Mouse (Mus musculus) neural tube, embryonic 12.5 days (tissue): ENCODE measurements around the gene Lyst. TPM values are rescaled to one million over a fixed set of nuclear protein-coding genes. Genes with fewer than 3 reads are reported as not detected.

Experiments used
- ATAC-seq: fragments of 200-750 bp; cut with Nextera tagmentation; 2 replicates; pipeline ENCODE4 v1.8.0; 2017; ENCODE audit warnings: low read depth, mild to moderate bottlenecking, moderate TSS enrichment, moderate library complexity; ENCODE audit not compliant: low FRiP score
- H3K27ac ChIP-seq: fragments of 300-500 bp; sonication (generic); 2 replicates; pipeline ENCODE4 v1.5.1; 2016
- H3K27me3 ChIP-seq: fragments of 300-500 bp; sonication (generic); replicated peaks from 2 replicates; pipeline ENCODE4 v1.6.1; 2016; ENCODE audit warnings: mild to moderate bottlenecking
- H3K36me3 ChIP-seq: fragments of 300-500 bp; sonication (generic); 2 replicates; pipeline ENCODE4 v1.6.1; 2016; ENCODE audit warnings: mild to moderate bottlenecking
- H3K4me1 ChIP-seq: fragments of 300-500 bp; sonication (generic); 2 replicates; pipeline ENCODE4 v1.6.1; 2016
- H3K4me2 ChIP-seq: fragments of 300-500 bp; sonication (generic); replicated peaks from 2 replicates; pipeline ENCODE4 v1.6.1; 2016; ENCODE audit warnings: mild to moderate bottlenecking
- H3K4me3 ChIP-seq: fragments of 300-500 bp; sonication (generic); 2 replicates; pipeline ENCODE4 v1.5.1; 2016
- H3K9ac ChIP-seq: fragments of 300-500 bp; sonication (generic); 2 replicates; pipeline ENCODE4 v1.6.1; 2016; ENCODE audit warnings: mild to moderate bottlenecking
- H3K9me3 ChIP-seq: fragments of 300-500 bp; sonication (generic); 2 replicates; pipeline ENCODE4 v1.6.1; 2016; ENCODE audit warnings: mild to moderate bottlenecking
- WGBS: fragments of 180-500 bp; shearing (Covaris S2); methylation state at CpG from one replicate; pipeline ENCODE4 v1.1.7; 2016; 5-methylcytosine and 5-hydroxymethylcytosine counted together
- polyA plus RNA-seq: library from polyadenylated mRNA; unstranded; fragments of >200 nt; fragmentation: Nextera tagmentation; extraction: Ambion mirVana; gene quantifications from 2 replicates; pipeline ENCODE4 v1.2.1, GENCODE M21; 2016

The Lyst gene
- polyA plus RNA-seq, 1 experiment from 2014 or later = 3.5 TPM

GRCm38 (mm10) chr13:13576469-13577205 is 13.6 kb upstream of the Lyst start:
- whole genome bisulfite sequencing = 57% methylated on average over 8 of the region's 8 CpGs
- Histone ChIP-seq H3K9ac (no peak overlapping the region), H3K4me3 (no peak overlapping the region), H3K27me3 (no peaks in the 10 kb centered on the region), H3K4me2 (no peak overlapping the region), H3K9me3 (no peaks in the 10 kb centered on the region), H3K27ac (no peak overlapping the region), H3K4me1 (no peaks in the 10 kb centered on the region), H3K36me3 (no peaks in the 10 kb centered on the region)
- ATAC-seq = peak; percentile 31; the same call in 1 of the 2 replicates

GRCm38 (mm10) chr13:13581988-13582387 is 8.2 kb upstream of the Lyst start:
- Histone ChIP-seq H3K4me2 (no peak overlapping the region), H3K9me3 (no peaks in the 10 kb centered on the region), H3K9ac (no peak overlapping the region), H3K4me1 (no peaks in the 10 kb centered on the region), H3K27me3 (no peaks in the 10 kb centered on the region), H3K4me3 (no peak overlapping the region), H3K27ac (no peak overlapping the region), H3K36me3 (no peaks in the 10 kb centered on the region)
- 78% methylated on average over 4 of the region's 4 CpGs for WGBS
- no peak for ATAC-seq

GRCm38 (mm10) chr13:13583473-13583872 is 6.7 kb upstream of the Lyst start:
- Histone ChIP-seq H3K9ac (no peak overlapping the region), H3K9me3 (no peaks in the 10 kb centered on the region), H3K4me3 (no peak overlapping the region), H3K36me3 (no peaks in the 10 kb centered on the region), H3K27ac (no peak overlapping the region), H3K4me1 (no peaks in the 10 kb centered on the region), H3K27me3 (no peaks in the 10 kb centered on the region), H3K4me2 (no peak overlapping the region)
- ATAC-seq = no peak
- 85% methylated on average over 2 of the region's 2 CpGs for WGBS

- ATAC-seq = no peak
- Histone ChIP-seq H3K4me1 (0 out of 2 replicates have a peak, but pooled peaks cover 2% of the 10 kb centered on the region), H3K27me3 (no peaks in the 10 kb centered on the region), H3K9me3 (no peaks in the 10 kb centered on the region), H3K9ac (no peak overlapping the region), H3K4me3 (no peak overlapping the region), H3K27ac (no peak overlapping the region), H3K4me2 (no peak overlapping the region), H3K36me3 (no peaks in the 10 kb centered on the region)
- WGBS = 78% methylated on average over 1 of the region's 1 CpGs
Observed at GRCm38 (mm10) chr13:13587653-13588184, 2.5 kb upstream of the Lyst start.

- no peaks in the 10 kb centered on the region for H3K9me3 ChIP-seq
- no peak overlapping the region for H3K27ac ChIP-seq
- WGBS = 85% methylated on average over 1 of the region's 1 CpGs
Observed at GRCm38 (mm10) chr13:13588518-13588917, 1.7 kb upstream of the Lyst start.

GRCm38 (mm10) chr13:13589032-13589431 is 1.2 kb upstream of the Lyst start:
- Histone ChIP-seq H3K4me1 (0 out of 2 replicates have a peak, but pooled peaks cover 2% of the 10 kb centered on the region), H3K4me3 (no peak overlapping the region), H3K36me3 (no peaks in the 10 kb centered on the region), H3K27ac (no peak overlapping the region), H3K27me3 (no peaks in the 10 kb centered on the region), H3K9me3 (no peaks in the 10 kb centered on the region), H3K4me2 (no peak overlapping the region), H3K9ac (no peak overlapping the region)
- 95% methylated on average over 2 of the region's 2 CpGs for WGBS
- no peak for ATAC-seq

More at GRCm38 (mm10) chr13:13588518-13588917, 1.7 kb upstream of the Lyst start:
- no peaks in the 10 kb centered on the region for H3K36me3 ChIP-seq
- H3K27me3 ChIP-seq = no peaks in the 10 kb centered on the region
- no peak overlapping the region for H3K4me2 ChIP-seq
- no peak overlapping the region for H3K4me3 ChIP-seq
- no peak for ATAC-seq
- H3K4me1 ChIP-seq = 0 out of 2 replicates have a peak, but pooled peaks cover 2% of the 10 kb centered on the region
- H3K9ac ChIP-seq = no peak overlapping the region

GRCm38 (mm10) chr13:13591892-13592291 is 1.7 kb downstream of the Lyst start:
- no peak overlapping the region for H3K4me3 ChIP-seq
- H3K27ac ChIP-seq = no peak overlapping the region
- no peak overlapping the region for H3K9ac ChIP-seq
- 68% methylated on average over 4 of the region's 4 CpGs for WGBS
- 0 out of 2 replicates have a peak, but pooled peaks cover 2% of the 10 kb centered on the region for H3K4me1 ChIP-seq
- H3K27me3 ChIP-seq = no peaks in the 10 kb centered on the region
- H3K36me3 ChIP-seq = no peaks in the 10 kb centered on the region
- H3K9me3 ChIP-seq = no peaks in the 10 kb centered on the region
- no peak overlapping the region for H3K4me2 ChIP-seq
- ATAC-seq = no peak

GRCm38 (mm10) chr13:13596424-13597044 is 6.3 kb downstream of the Lyst start:
- no peak for ATAC-seq
- H3K36me3 ChIP-seq = no peaks in the 10 kb centered on the region
- no peak overlapping the region for H3K4me2 ChIP-seq
- no peak overlapping the region for H3K4me3 ChIP-seq
- no peaks in the 10 kb centered on the region for H3K9me3 ChIP-seq
- no peaks in the 10 kb centered on the region for H3K27me3 ChIP-seq
- H3K9ac ChIP-seq = no peak overlapping the region
- H3K27ac ChIP-seq = no peak overlapping the region
- H3K4me1 ChIP-seq = no peaks in the 10 kb centered on the region
- WGBS = 95% methylated on average over 7 of the region's 7 CpGs

- no peaks in the 10 kb centered on the region for H3K27me3 ChIP-seq
- no peak for ATAC-seq
- H3K9ac ChIP-seq = no peak overlapping the region
- H3K4me2 ChIP-seq = no peak overlapping the region
- 89% methylated on average over 2 of the region's 2 CpGs for WGBS
- no peak overlapping the region for H3K27ac ChIP-seq
- H3K4me1 ChIP-seq = no peaks in the 10 kb centered on the region
- H3K9me3 ChIP-seq = no peaks in the 10 kb centered on the region
- no peak overlapping the region for H3K4me3 ChIP-seq
- no peaks in the 10 kb centered on the region for H3K36me3 ChIP-seq
Observed at GRCm38 (mm10) chr13:13597896-13598295, 7.7 kb downstream of the Lyst start.

GRCm38 (mm10) chr13:13601407-13601806 is 11.2 kb downstream of the Lyst start:
- H3K4me3 ChIP-seq = no peak overlapping the region
- H3K27ac ChIP-seq = no peak overlapping the region
- H3K36me3 ChIP-seq = no peaks in the 10 kb centered on the region
- H3K4me2 ChIP-seq = no peak overlapping the region
- WGBS = 93% methylated on average over 2 of the region's 2 CpGs
- no peak overlapping the region for H3K9ac ChIP-seq
- H3K4me1 ChIP-seq = no peaks in the 10 kb centered on the region
- no peak for ATAC-seq
- H3K9me3 ChIP-seq = no peaks in the 10 kb centered on the region
- no peaks in the 10 kb centered on the region for H3K27me3 ChIP-seq

- H3K9ac ChIP-seq = no peak overlapping the region
- no peaks in the 10 kb centered on the region for H3K36me3 ChIP-seq
- no peak overlapping the region for H3K4me2 ChIP-seq
- H3K9me3 ChIP-seq = no peaks in the 10 kb centered on the region
- H3K4me3 ChIP-seq = no peak overlapping the region
- H3K27me3 ChIP-seq = no peaks in the 10 kb centered on the region
- H3K27ac ChIP-seq = no peak overlapping the region
- no peaks in the 10 kb centered on the region for H3K4me1 ChIP-seq
- ATAC-seq = no peak
Observed at GRCm38 (mm10) chr13:13606149-13606548, 16.0 kb downstream of the Lyst start.

- Histone ChIP-seq H3K4me1 (no peaks in the 10 kb centered on the region), H3K4me3 (no peak overlapping the region), H3K27ac (no peak overlapping the region), H3K36me3 (no peaks in the 10 kb centered on the region), H3K4me2 (no peak overlapping the region), H3K9me3 (no peaks in the 10 kb centered on the region), H3K9ac (no peak overlapping the region), H3K27me3 (no peaks in the 10 kb centered on the region)
- 71% methylated on average over 1 of the region's 1 CpGs for WGBS
- ATAC-seq = no peak
Observed at GRCm38 (mm10) chr13:13608311-13608710, 18.1 kb downstream of the Lyst start.
